Mouse (Mus musculus) forebrain, embryonic 14.5 days (tissue): ENCODE measurements around the gene Misp. TPM values are rescaled to one million over a fixed set of nuclear protein-coding genes. Genes with fewer than 3 reads are reported as not detected.

Experiments used
- ATAC-seq: fragments of 200-750 bp; cut with Nextera tagmentation; 2 replicates; pipeline ENCODE4 v1.8.0; 2017; ENCODE audit warnings: mild to moderate bottlenecking, moderate library complexity
- DNase-seq: peaks from one replicate; pipeline ENCODE4 v3.0.0-alpha.2; 2015; ENCODE audit warnings: low spot score
- H3K27ac ChIP-seq: fragments of 300-500 bp; sonication (generic); 2 replicates; pipeline ENCODE4 v1.5.1; 2014; ENCODE audit warnings: low read depth, mild to moderate bottlenecking, control low read depth, low read length, moderate library complexity
- H3K27me3 ChIP-seq: fragments of 300-500 bp; sonication (generic); replicated peaks from 2 replicates; pipeline ENCODE4 v1.6.1; 2014; ENCODE audit warnings: low read length, control low read depth, mixed read lengths; ENCODE audit not compliant: control insufficient read depth, insufficient read depth
- H3K36me3 ChIP-seq: fragments of 300-500 bp; sonication (generic); 2 replicates; pipeline ENCODE4 v1.6.1; 2014; ENCODE audit warnings: low read length, control low read depth; ENCODE audit not compliant: control insufficient read depth, insufficient read depth
- H3K4me1 ChIP-seq: fragments of 300-500 bp; sonication (generic); 2 replicates; pipeline ENCODE4 v1.6.1; 2014; ENCODE audit warnings: antibody characterized with exemption, low read length, control low read depth; ENCODE audit not compliant: control insufficient read depth, insufficient read depth
- H3K4me2 ChIP-seq: fragments of 300-500 bp; sonication (generic); 2 replicates; pipeline ENCODE4 v1.6.1; 2014; ENCODE audit warnings: mild to moderate bottlenecking, control low read depth, low read length
- H3K4me3 ChIP-seq: fragments of 300-500 bp; sonication (generic); 2 replicates; pipeline ENCODE4 v1.5.1; 2014; ENCODE audit warnings: low read depth, low read length, control low read depth
- H3K9ac ChIP-seq: fragments of 300-500 bp; sonication (generic); 2 replicates; pipeline ENCODE4 v1.6.1; 2014; ENCODE audit warnings: mild to moderate bottlenecking, low read length, control low read depth, moderate library complexity
- H3K9me3 ChIP-seq: fragments of 300-500 bp; sonication (generic); replicated peaks from 2 replicates; pipeline ENCODE4 v1.6.1; 2016; ENCODE audit warnings: low read length, control low read depth, mixed read lengths; ENCODE audit not compliant: control insufficient read depth
- WGBS: fragments of 180-500 bp; shearing (Covaris S2); extraction: QIAGEN DNeasy Blood & Tissue Kit; methylation state at CpG from one replicate; pipeline ENCODE4 v1.1.7; 2014; 5-methylcytosine and 5-hydroxymethylcytosine counted together
- polyA plus RNA-seq: library from polyadenylated mRNA; unstranded; fragments of >200 nt; fragmentation: Nextera tagmentation; extraction: Ambion mirVana; gene quantifications from 2 replicates; pipeline ENCODE4 v1.2.1, GENCODE M21; 2014

Gene Misp
- polyA plus RNA-seq, 1 experiment from 2014 or later, result 0.41 TPM

DNA sequence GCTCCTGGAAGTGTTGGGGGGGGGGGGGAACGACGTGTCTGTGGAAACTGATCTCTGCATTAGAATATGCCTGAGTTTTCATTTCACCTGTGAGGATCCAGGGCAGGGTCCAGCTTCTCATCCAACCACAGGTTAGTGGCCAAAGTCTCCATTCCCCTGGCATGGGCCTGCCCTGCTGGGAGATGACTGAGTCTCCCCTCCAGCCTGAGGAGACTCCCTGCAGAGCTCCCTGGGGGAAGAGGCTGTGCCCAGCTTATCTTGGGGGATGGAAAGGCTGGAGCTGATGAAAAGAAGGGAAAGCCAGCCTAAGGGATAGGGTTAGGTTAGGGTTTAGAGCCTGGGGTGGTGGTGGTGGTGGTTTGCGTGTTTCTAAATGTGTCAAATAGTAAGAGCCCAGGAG, 19.0 kb upstream of the Misp start:
- H3K9me3 ChIP-seq, result no peaks in the 10 kb centered on the region
- H3K9ac ChIP-seq, result peak overlapping the region; percentile 35; the same call in 1 of the 2 replicates
- peaks cover 31% of the 10 kb centered on the region for H3K4me1 ChIP-seq
- H3K27me3 ChIP-seq, result no peaks in the 10 kb centered on the region
- ATAC-seq, result no peak
- H3K36me3 ChIP-seq, result peaks cover 5% of the 10 kb centered on the region; the same call in 1 of the 2 replicates
- H3K4me2 ChIP-seq, result peak overlapping the region; percentile 8; the same call in 1 of the 2 replicates
- WGBS, result 33% methylated on average over 3 of the region's 3 CpGs
- no peak for DNase-seq
- H3K27ac ChIP-seq, result peak overlapping the region; percentile 92
- no peak overlapping the region for H3K4me3 ChIP-seq

DNA sequence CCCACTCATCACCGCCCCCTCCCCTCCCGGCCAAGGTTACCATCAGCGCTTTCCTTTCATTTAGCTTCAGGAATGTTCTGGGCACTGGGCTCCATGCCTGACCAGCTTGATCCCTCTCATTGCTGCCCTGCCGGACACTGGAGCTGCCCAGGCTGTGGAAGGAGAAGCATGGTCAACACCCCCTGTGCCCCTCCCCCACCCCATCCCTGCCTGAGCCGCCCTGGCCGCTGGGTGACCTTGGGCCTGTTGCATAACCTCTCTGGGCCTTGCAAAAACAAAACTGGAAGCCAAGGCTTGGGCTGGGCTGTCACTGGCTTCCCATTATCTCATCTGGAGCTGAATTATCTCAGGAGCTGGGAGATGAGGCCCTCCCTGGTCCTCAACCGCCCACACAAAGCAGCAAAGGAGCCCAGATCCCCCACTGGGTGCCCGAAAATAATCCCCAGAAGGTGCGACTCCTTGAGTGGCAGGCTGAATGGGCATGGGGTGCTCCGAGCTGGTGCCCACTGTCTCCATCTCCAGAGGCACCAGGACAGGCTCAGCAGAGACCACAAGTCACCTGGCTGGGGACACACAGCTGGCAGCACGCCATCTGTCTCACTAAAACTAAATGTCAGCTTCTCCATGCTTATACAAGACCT, 18.3 kb upstream of the Misp start:
- Histone ChIP-seq H3K4me3 (no peak overlapping the region), H3K36me3 (peaks cover 11% of the 10 kb centered on the region; the same call in 1 of the 2 replicates), H3K9ac (peak overlapping the region; percentile 37), H3K4me2 (peak overlapping the region; percentile 8; the same call in 1 of the 2 replicates), H3K27ac (peak overlapping the region; percentile 92), H3K9me3 (no peaks in the 10 kb centered on the region), H3K27me3 (no peaks in the 10 kb centered on the region), H3K4me1 (peaks cover 28% of the 10 kb centered on the region)
- ATAC-seq (no peak), DNase-seq (no peak)
- WGBS, result 34% methylated on average over 11 of the region's 11 CpGs

DNA sequence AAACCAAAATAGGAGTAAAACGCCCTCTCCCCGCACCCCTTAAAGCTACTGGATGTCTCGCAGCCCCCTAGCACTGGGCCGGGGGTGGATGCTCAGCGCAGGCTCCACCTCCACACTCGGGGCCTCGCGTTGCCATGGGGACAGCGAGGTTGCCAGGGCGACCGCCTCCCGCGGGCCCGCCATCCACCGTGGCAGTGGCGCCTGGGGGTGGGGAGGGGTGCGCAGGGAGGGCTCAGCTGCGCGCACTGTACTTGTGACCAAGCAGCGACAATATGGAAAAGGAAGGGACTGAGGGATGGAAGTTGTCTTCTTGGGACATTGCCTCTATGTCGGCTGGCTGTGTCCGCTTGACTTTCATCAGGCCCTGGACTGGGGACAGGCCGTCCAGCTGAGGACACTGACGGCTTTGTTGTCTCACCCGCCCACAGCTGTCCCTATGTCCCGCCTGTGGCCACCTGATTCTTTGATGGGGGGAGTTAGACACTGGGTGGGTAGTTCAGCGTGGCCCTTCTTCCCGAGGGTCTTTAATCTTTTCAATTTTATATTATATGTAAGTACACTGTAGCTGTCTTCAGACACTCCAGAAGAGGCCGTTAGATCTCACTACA, 17.0 kb upstream of the Misp start:
- DNase-seq (peak; percentile 95), ATAC-seq (peak; percentile 96)
- Histone ChIP-seq H3K4me1 (peaks cover 28% of the 10 kb centered on the region), H3K27ac (peak overlapping the region; percentile 92), H3K4me3 (peak overlapping the region; percentile 22), H3K36me3 (peaks cover 25% of the 10 kb centered on the region), H3K9me3 (no peaks in the 10 kb centered on the region), H3K27me3 (no peaks in the 10 kb centered on the region), H3K9ac (peak overlapping the region; percentile 49), H3K4me2 (peak overlapping the region; percentile 65)
- WGBS, result 2% methylated on average over 29 of the region's 29 CpGs

DNA sequence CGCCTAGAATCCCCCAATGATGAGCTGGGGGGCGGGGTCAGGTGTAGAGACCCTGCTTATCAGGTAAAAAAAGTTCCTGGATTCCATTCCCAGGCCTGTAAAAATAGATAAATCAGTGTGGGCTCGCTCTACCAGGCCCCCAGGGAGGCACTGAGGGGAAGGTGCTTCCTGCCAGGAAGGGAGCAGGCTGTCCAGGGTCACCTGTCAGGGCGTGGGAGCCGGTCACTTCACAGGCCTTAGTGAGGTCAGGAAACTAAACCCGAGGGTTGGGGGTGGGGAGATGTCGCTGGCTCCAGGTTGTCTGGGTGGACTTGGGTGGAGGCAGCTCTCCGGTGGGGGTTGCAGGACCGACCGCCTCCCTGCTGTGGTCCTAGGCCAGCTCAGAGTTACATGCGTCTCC, 15.2 kb upstream of the Misp start:
- ATAC-seq (no peak), DNase-seq (no peak)
- peaks cover 37% of the 10 kb centered on the region for H3K36me3 ChIP-seq
- no peak overlapping the region for H3K4me2 ChIP-seq
- H3K4me1 ChIP-seq, result peaks cover 28% of the 10 kb centered on the region
- no peak overlapping the region for H3K27ac ChIP-seq
- H3K4me3 ChIP-seq, result no peak overlapping the region
- 89% methylated on average over 11 of the region's 11 CpGs for WGBS
- no peaks in the 10 kb centered on the region for H3K27me3 ChIP-seq
- H3K9me3 ChIP-seq, result no peaks in the 10 kb centered on the region
- H3K9ac ChIP-seq, result no peak overlapping the region

DNA sequence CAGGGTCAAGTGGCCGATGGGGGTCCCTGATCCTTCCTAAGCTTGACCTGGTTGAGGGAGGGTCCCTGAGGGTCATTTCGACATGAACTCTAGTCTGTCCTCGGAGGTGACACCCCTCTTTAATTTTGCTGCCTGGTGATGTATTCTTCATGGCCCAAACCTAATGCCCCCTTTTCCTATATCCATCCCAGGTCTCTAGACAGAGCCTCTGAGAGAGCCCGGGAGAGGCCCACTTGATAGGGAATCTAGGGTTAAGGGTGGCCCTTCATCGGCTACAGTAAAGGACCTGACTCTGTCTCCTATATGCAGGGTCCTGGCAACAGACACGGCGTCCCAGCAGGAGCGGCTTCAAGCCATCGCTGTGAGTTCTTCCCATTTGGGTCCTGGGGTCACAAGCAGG, 14.5 kb upstream of the Misp start:
- Histone ChIP-seq H3K9me3 (no peaks in the 10 kb centered on the region), H3K36me3 (peaks cover 41% of the 10 kb centered on the region), H3K27ac (no peak overlapping the region), H3K27me3 (no peaks in the 10 kb centered on the region), H3K4me2 (no peak overlapping the region), H3K9ac (no peak overlapping the region), H3K4me1 (peaks cover 28% of the 10 kb centered on the region), H3K4me3 (no peak overlapping the region)
- DNase-seq (no peak), ATAC-seq (no peak)
- WGBS, result 87% methylated on average over 9 of the region's 9 CpGs

DNA sequence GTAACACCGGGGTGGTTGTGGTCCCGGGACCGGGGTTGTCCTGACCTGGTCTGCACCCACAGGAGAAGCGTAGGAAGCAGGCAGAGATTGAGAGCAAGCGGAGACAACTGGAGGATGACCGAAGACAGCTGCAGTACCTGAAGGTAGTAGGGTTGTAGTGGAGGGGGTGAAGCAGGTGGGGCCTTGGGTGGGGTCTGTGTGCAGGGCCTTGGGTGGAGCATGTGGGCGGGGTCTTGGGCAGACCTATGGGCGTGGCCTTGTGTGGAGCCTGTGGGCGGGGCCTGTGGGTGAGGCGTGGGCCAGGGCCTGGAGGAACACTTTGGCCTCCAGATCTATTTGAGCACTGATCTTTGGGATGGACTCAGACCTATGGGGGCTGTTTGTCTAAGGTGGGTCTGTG, 13.8 kb upstream of the Misp start:
- 84% methylated on average over 10 of the region's 10 CpGs for WGBS
- peaks cover 48% of the 10 kb centered on the region for H3K36me3 ChIP-seq
- H3K4me3 ChIP-seq, result no peak overlapping the region
- no peak overlapping the region for H3K9ac ChIP-seq
- no peaks in the 10 kb centered on the region for H3K27me3 ChIP-seq
- DNase-seq, result no peak
- peaks cover 26% of the 10 kb centered on the region for H3K4me1 ChIP-seq
- H3K27ac ChIP-seq, result no peak overlapping the region
- no peak for ATAC-seq
- no peaks in the 10 kb centered on the region for H3K9me3 ChIP-seq
- H3K4me2 ChIP-seq, result no peak overlapping the region

DNA sequence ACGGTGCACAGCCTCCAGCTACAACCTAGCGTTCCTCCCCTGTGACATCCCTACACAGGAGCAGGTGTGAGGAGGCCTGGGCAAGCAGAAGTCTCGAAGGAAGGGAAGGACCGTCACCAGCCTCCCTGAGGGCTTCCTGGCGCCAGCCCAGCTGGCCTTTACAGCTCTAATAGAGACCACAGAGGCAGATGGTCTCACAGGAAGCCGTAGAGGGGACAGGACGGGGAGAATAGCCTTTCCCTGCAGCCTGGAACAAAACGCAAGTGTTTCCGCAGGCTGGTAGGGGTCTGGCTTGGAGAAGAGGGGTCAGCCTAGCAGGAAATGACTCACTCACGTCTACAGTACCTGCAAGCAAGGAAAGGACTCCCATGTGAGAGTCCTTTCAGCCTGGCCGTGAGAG, 13.0 kb upstream of the Misp start:
- Histone ChIP-seq H3K9ac (no peak overlapping the region), H3K27me3 (no peaks in the 10 kb centered on the region), H3K4me1 (peaks cover 17% of the 10 kb centered on the region), H3K36me3 (peaks cover 55% of the 10 kb centered on the region), H3K4me3 (no peak overlapping the region), H3K9me3 (no peaks in the 10 kb centered on the region), H3K4me2 (no peak overlapping the region), H3K27ac (peak overlapping the region; percentile 48; the same call in 1 of the 2 replicates)
- 68% methylated on average over 11 of the region's 11 CpGs for WGBS
- DNase-seq, result no peak
- no peak for ATAC-seq

DNA sequence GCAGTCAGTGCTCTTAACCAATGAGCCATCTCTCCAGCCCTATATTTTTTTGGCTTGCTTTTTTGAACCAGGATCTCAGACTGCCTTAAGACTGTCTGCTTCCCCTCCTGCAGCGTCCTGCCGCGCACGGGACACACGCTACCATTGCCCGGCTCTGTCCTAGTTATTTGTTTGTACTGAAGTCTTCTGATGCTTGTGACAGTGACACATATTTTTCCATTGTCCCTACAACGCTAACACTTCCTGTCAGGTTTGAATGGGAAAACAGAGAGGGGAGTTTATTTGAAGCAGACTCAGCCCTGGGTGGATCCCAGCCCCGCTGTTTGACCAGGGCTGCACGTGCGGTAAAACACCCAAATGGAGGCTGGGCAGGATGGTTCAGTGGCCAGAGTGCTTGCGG, 12.1 kb upstream of the Misp start:
- DNase-seq, result no peak
- Histone ChIP-seq H3K9me3 (no peaks in the 10 kb centered on the region), H3K4me2 (no peak overlapping the region), H3K27ac (no peak overlapping the region), H3K36me3 (peaks cover 60% of the 10 kb centered on the region), H3K9ac (no peak overlapping the region), H3K4me1 (peaks cover 9% of the 10 kb centered on the region), H3K27me3 (no peaks in the 10 kb centered on the region), H3K4me3 (no peak overlapping the region)
- ATAC-seq, result no peak
- 90% methylated on average over 11 of the region's 11 CpGs for WGBS
